Mouse (Mus musculus) kidney, embryonic 14.5 days (tissue): ENCODE measurements around the gene Slc4a8. TPM values are rescaled to one million over a fixed set of nuclear protein-coding genes. Genes with fewer than 3 reads are reported as not detected.
"Not testable (repeated sequence)": the region's sequence is repeated elsewhere in the genome, so short reads cannot be mapped to it uniquely, and the experiment has no call there.

Experiments
- ATAC-seq: fragments of 200-750 bp; cut with Nextera tagmentation; 2 replicates; pipeline ENCODE4 v1.8.0; 2017; ENCODE audit warnings: moderate number of reproducible peaks, mild to moderate bottlenecking, moderate TSS enrichment, moderate library complexity; ENCODE audit not compliant: low FRiP score, low TSS enrichment
- H3K27ac ChIP-seq: fragments of 300-500 bp; sonication (generic); 2 replicates; pipeline ENCODE4 v1.5.1; 2014; ENCODE audit warnings: low read depth, mild to moderate bottlenecking, low read length, moderate library complexity, mixed read lengths
- H3K27me3 ChIP-seq: fragments of 300-500 bp; sonication (generic); 2 replicates; pipeline ENCODE4 v1.6.1; 2014; ENCODE audit warnings: mild to moderate bottlenecking, low read length; ENCODE audit not compliant: control insufficient read depth, insufficient read depth
- H3K36me3 ChIP-seq: fragments of 300-500 bp; sonication (generic); 2 replicates; pipeline ENCODE4 v1.6.1; 2014; ENCODE audit warnings: low read length, mixed read lengths; ENCODE audit not compliant: control insufficient read depth, insufficient read depth
- H3K4me1 ChIP-seq: fragments of 300-500 bp; sonication (generic); 2 replicates; pipeline ENCODE4 v1.6.1; 2014; ENCODE audit warnings: low read length, mixed read lengths; ENCODE audit not compliant: control insufficient read depth, insufficient read depth
- H3K4me2 ChIP-seq: fragments of 300-500 bp; sonication (generic); replicated peaks from 2 replicates; pipeline ENCODE4 v1.6.1; 2014; ENCODE audit warnings: low read depth, mild to moderate bottlenecking, low read length
- H3K4me3 ChIP-seq: fragments of 300-500 bp; sonication (generic); 2 replicates; pipeline ENCODE4 v1.5.1; 2014; ENCODE audit warnings: mild to moderate bottlenecking, low read length
- H3K9ac ChIP-seq: fragments of 300-500 bp; sonication (generic); 2 replicates; pipeline ENCODE4 v1.6.1; 2014; ENCODE audit warnings: low read depth, mild to moderate bottlenecking, low read length, moderate library complexity
- H3K9me3 ChIP-seq: fragments of 300-500 bp; sonication (generic); 2 replicates; pipeline ENCODE4 v1.6.1; 2016; ENCODE audit warnings: low read length; ENCODE audit not compliant: control insufficient read depth
- WGBS: fragments of 180-500 bp; shearing (Covaris S2); extraction: QIAGEN DNeasy Blood & Tissue Kit; methylation state at CpG from one replicate; pipeline ENCODE4 v1.1.7; 2014; 5-methylcytosine and 5-hydroxymethylcytosine counted together
- polyA plus RNA-seq: library from polyadenylated mRNA; unstranded; fragments of >200 nt; fragmentation: Nextera tagmentation; extraction: Ambion mirVana; gene quantifications from 2 replicates; pipeline ENCODE4 v1.2.1, GENCODE M21; 2014

Slc4a8 gene
- polyA plus RNA-seq, 1 experiment from 2014 or later: 8.5 TPM

GRCm38 (mm10) chr15:100759286-100759685 is 2.3 kb upstream of the Slc4a8 start:
- Histone ChIP-seq H3K4me1 (peaks cover 10% of the 10 kb centered on the region), H3K9me3 (no peaks in the 10 kb centered on the region), H3K36me3 (no peaks in the 10 kb centered on the region), H3K9ac (no peak overlapping the region), H3K27ac (no peak overlapping the region), H3K4me3 (no peak overlapping the region), H3K27me3 (no peaks in the 10 kb centered on the region), H3K4me2 (no peak overlapping the region)
- WGBS: 88% methylated on average over 10 of the region's 10 CpGs
- ATAC-seq: no peak

GRCm38 (mm10) chr15:100761036-100761418 is 520 bp upstream of the Slc4a8 start:
- Histone ChIP-seq H3K9me3 (no peaks in the 10 kb centered on the region), H3K9ac (peak overlapping the region; percentile 57; the same call in 1 of the 2 replicates), H3K36me3 (no peaks in the 10 kb centered on the region), H3K27me3 (no peaks in the 10 kb centered on the region), H3K27ac (peak overlapping the region; percentile 74), H3K4me2 (peak overlapping the region; percentile 95), H3K4me3 (peak overlapping the region; percentile 62), H3K4me1 (peaks cover 6% of the 10 kb centered on the region; the same call in 1 of the 2 replicates)
- ATAC-seq: peak; percentile 3; the same call in 1 of the 2 replicates
- WGBS: 13% methylated on average over 9 of the region's 9 CpGs

- no peaks in the 10 kb centered on the region for H3K27me3 ChIP-seq
- ATAC-seq: no peak
- peak overlapping the region; percentile 62 for H3K4me3 ChIP-seq
- H3K27ac ChIP-seq: peak overlapping the region; percentile 74
- H3K4me2 ChIP-seq: peak overlapping the region; percentile 95
- H3K4me1 ChIP-seq: peaks cover 8% of the 10 kb centered on the region; the same call in 1 of the 2 replicates
- peak overlapping the region; percentile 57; the same call in 1 of the 2 replicates for H3K9ac ChIP-seq
- 33% methylated on average over 8 of the region's 8 CpGs for WGBS
- no peaks in the 10 kb centered on the region for H3K36me3 ChIP-seq
- H3K9me3 ChIP-seq: no peaks in the 10 kb centered on the region
Measured at GRCm38 (mm10) chr15:100762649-100763048, 1.1 kb downstream of the Slc4a8 start.

GRCm38 (mm10) chr15:100764163-100764951 is 2.8 kb downstream of the Slc4a8 start:
- H3K27me3 ChIP-seq: no peaks in the 10 kb centered on the region
- no peak overlapping the region for H3K4me2 ChIP-seq
- H3K27ac ChIP-seq: no peak overlapping the region
- H3K4me3 ChIP-seq: no peak overlapping the region
- ATAC-seq: no peak
- no peaks in the 10 kb centered on the region for H3K9me3 ChIP-seq
- H3K4me1 ChIP-seq: peaks cover 8% of the 10 kb centered on the region; the same call in 1 of the 2 replicates
- H3K36me3 ChIP-seq: no peaks in the 10 kb centered on the region
- WGBS: 83% methylated on average over 16 of the region's 16 CpGs
- no peak overlapping the region for H3K9ac ChIP-seq

GRCm38 (mm10) chr15:100766826-100767225 is 5.3 kb downstream of the Slc4a8 start:
- no peaks in the 10 kb centered on the region for H3K27me3 ChIP-seq
- H3K9ac ChIP-seq: no peak overlapping the region
- no peaks in the 10 kb centered on the region for H3K9me3 ChIP-seq
- 64% methylated on average over 9 of the region's 9 CpGs for WGBS
- no peak for ATAC-seq
- H3K4me3 ChIP-seq: no peak overlapping the region
- no peak overlapping the region for H3K4me2 ChIP-seq
- H3K27ac ChIP-seq: no peak overlapping the region
- H3K4me1 ChIP-seq: peaks cover 8% of the 10 kb centered on the region; the same call in 1 of the 2 replicates
- H3K36me3 ChIP-seq: no peaks in the 10 kb centered on the region

- Histone ChIP-seq H3K4me3 (no peak overlapping the region), H3K27ac (no peak overlapping the region), H3K36me3 (no peaks in the 10 kb centered on the region), H3K9ac (no peak overlapping the region), H3K27me3 (no peaks in the 10 kb centered on the region), H3K9me3 (no peaks in the 10 kb centered on the region), H3K4me2 (no peak overlapping the region), H3K4me1 (peaks cover 4% of the 10 kb centered on the region; the same call in 1 of the 2 replicates)
- WGBS: 88% methylated on average over 13 of the region's 13 CpGs
- ATAC-seq: no peak
Measured at GRCm38 (mm10) chr15:100767851-100768250, 6.3 kb downstream of the Slc4a8 start.

GRCm38 (mm10) chr15:100769023-100769422 is 7.5 kb downstream of the Slc4a8 start:
- not testable (repeated sequence) for H3K27me3 ChIP-seq, H3K9ac ChIP-seq, H3K9me3 ChIP-seq, H3K27ac ChIP-seq, H3K4me1 ChIP-seq, ATAC-seq, H3K36me3 ChIP-seq, H3K4me2 ChIP-seq, H3K4me3 ChIP-seq
- 95% methylated on average over 4 of the region's 4 CpGs for WGBS

GRCm38 (mm10) chr15:100770338-100770737 is 8.8 kb downstream of the Slc4a8 start:
- no peaks in the 10 kb centered on the region for H3K9me3 ChIP-seq
- no peak overlapping the region for H3K4me2 ChIP-seq
- no peak overlapping the region for H3K9ac ChIP-seq
- H3K27me3 ChIP-seq: no peaks in the 10 kb centered on the region
- peaks cover 12% of the 10 kb centered on the region; the same call in 1 of the 2 replicates for H3K4me1 ChIP-seq
- no peak for ATAC-seq
- H3K4me3 ChIP-seq: no peak overlapping the region
- no peaks in the 10 kb centered on the region for H3K36me3 ChIP-seq
- no peak overlapping the region for H3K27ac ChIP-seq
- WGBS: 98% methylated on average over 5 of the region's 5 CpGs

GRCm38 (mm10) chr15:100772685-100773084 is 11.1 kb downstream of the Slc4a8 start:
- Histone ChIP-seq H3K4me3 (no peak overlapping the region), H3K27ac (no peak overlapping the region), H3K36me3 (no peaks in the 10 kb centered on the region), H3K4me2 (no peak overlapping the region), H3K9me3 (no peaks in the 10 kb centered on the region), H3K27me3 (no peaks in the 10 kb centered on the region), H3K4me1 (peaks cover 19% of the 10 kb centered on the region), H3K9ac (no peak overlapping the region)
- WGBS: 92% methylated on average over 4 of the region's 4 CpGs
- no peak for ATAC-seq
